Mouse (Mus musculus) G1E (cell line): ENCODE measurements at regions not wholly inside any gene's neighbourhood (a gene's known extent, or its start where the extent isn't known, plus 50 kb on each side); places are given as distances from the start of the nearest gene placed in this dataset.
A peak's percentile ranks its signal among the peaks of the same experiment; 100 is the strongest.

Source experiments
- ATAC-seq: 2 replicates; pipeline ENCODE4 v1.8.0; 2016; ENCODE audit warnings: mild to moderate bottlenecking; ENCODE audit not compliant: insufficient number of reproducible peaks, poor library complexity, low FRiP score, severe bottlenecking; ENCODE audit errors: extremely low read depth
- DNase-seq: peaks from one replicate; pipeline ENCODE4 v3.0.0; 2012; ENCODE audit warnings: low spot score
- H3K27me3 ChIP-seq: 2 replicates; pipeline ENCODE4 v1.6.1; 2012; ENCODE audit warnings: mild to moderate bottlenecking, low read length, inconsistent platforms; ENCODE audit not compliant: insufficient read depth
- H3K36me3 ChIP-seq: replicated peaks from 2 replicates; pipeline ENCODE3; 2012; ENCODE audit warnings: mild to moderate bottlenecking, inconsistent platforms
- H3K4me1 ChIP-seq: 2 replicates; pipeline ENCODE4 v1.6.1; 2012; ENCODE audit warnings: low read depth, low read length, inconsistent platforms, mixed read lengths; ENCODE audit not compliant: insufficient read depth
- H3K4me3 ChIP-seq: 2 replicates; pipeline ENCODE4 v1.5.1; 2012; ENCODE audit warnings: low read depth, mild to moderate bottlenecking, inconsistent platforms, low read length, moderate library complexity, mixed read lengths
- H3K9me3 ChIP-seq: replicated peaks from 2 replicates; pipeline ENCODE4 v1.6.1; 2012; ENCODE audit warnings: inconsistent platforms
- CTCF ChIP-seq: IDR thresholded peaks from 2 replicates; pipeline ENCODE4 v1.5.1; 2012; ENCODE audit warnings: low read depth, low read length, inconsistent platforms, mixed read lengths
- GATA1 ChIP-seq: IDR thresholded peaks from 2 replicates; pipeline ENCODE4 v1.6.1; 2012; ENCODE audit warnings: borderline replicate concordance, low read length, inconsistent platforms, mixed read lengths
- GATA2 ChIP-seq: IDR thresholded peaks from 2 replicates; pipeline ENCODE4 v1.6.1; 2012; ENCODE audit warnings: low read depth, low read length, inconsistent platforms, borderline replicate concordance
- POLR2AphosphoS5 ChIP-seq: IDR thresholded peaks from 2 replicates; pipeline ENCODE4 v1.6.1; 2012; ENCODE audit warnings: low read depth, low read length, inconsistent platforms; ENCODE audit not compliant: insufficient replicate concordance
- TAL1 ChIP-seq: conservative IDR thresholded peaks from 2 replicates; pipeline ENCODE4 v1.6.1; 2012; ENCODE audit warnings: low read depth, low read length, inconsistent platforms, mixed read lengths

GRCm38 (mm10) chr4:71489788-71490187, 268.0 kb downstream of the Gm11232 start:
- DNase-seq (no peak), ATAC-seq (no peak)
- Histone ChIP-seq H3K36me3 (no peaks in the 10 kb centered on the region), H3K4me3 (no peak overlapping the region), H3K27me3 (no peaks in the 10 kb centered on the region), H3K9me3 (no peaks in the 10 kb centered on the region), H3K4me1 (no peaks in the 10 kb centered on the region)
- no peak for TF ChIP-seq GATA1
- TF ChIP-seq TAL1 = no peak
- TF ChIP-seq CTCF = no peak
- TF ChIP-seq GATA2 = no peak
- no peak for TF ChIP-seq POLR2AphosphoS5

GRCm38 (mm10) chr4:71488663-71489161, 269.1 kb downstream of the Gm11232 start:
- H3K9me3 ChIP-seq = no peaks in the 10 kb centered on the region
- TF ChIP-seq GATA1 (no peak), TAL1 (no peak), POLR2AphosphoS5 (no peak), GATA2 (no peak), CTCF (no peak)
- no peaks in the 10 kb centered on the region for H3K36me3 ChIP-seq
- no peaks in the 10 kb centered on the region for H3K27me3 ChIP-seq
- H3K4me1 ChIP-seq = no peaks in the 10 kb centered on the region
- ATAC-seq (0 out of 2 replicates have a peak, but pooled peaks have one; percentile 15), DNase-seq (no peak)
- H3K4me3 ChIP-seq = no peak overlapping the region

GRCm38 (mm10) chr4:71488059-71488458, 269.7 kb downstream of the Gm11232 start:
- DNase-seq = no peak
- ATAC-seq = no peak
- no peak for TF ChIP-seq GATA1
- no peak for TF ChIP-seq CTCF
- no peak for TF ChIP-seq POLR2AphosphoS5
- no peak for TF ChIP-seq GATA2
- no peak for TF ChIP-seq TAL1
- no peaks in the 10 kb centered on the region for H3K4me1 ChIP-seq
- no peak overlapping the region for H3K4me3 ChIP-seq
- H3K36me3 ChIP-seq = no peaks in the 10 kb centered on the region
- H3K9me3 ChIP-seq = no peaks in the 10 kb centered on the region
- H3K27me3 ChIP-seq = no peaks in the 10 kb centered on the region

GRCm38 (mm10) chr4:71480960-71481359, 276.8 kb downstream of the Gm11232 start:
- Histone ChIP-seq H3K4me3 (no peak overlapping the region), H3K36me3 (no peaks in the 10 kb centered on the region), H3K9me3 (no peaks in the 10 kb centered on the region), H3K27me3 (no peaks in the 10 kb centered on the region), H3K4me1 (no peaks in the 10 kb centered on the region)
- no peak for TF ChIP-seq GATA1
- no peak for TF ChIP-seq POLR2AphosphoS5
- TF ChIP-seq TAL1 = no peak
- DNase-seq = no peak
- no peak for ATAC-seq

- DNase-seq (no peak), ATAC-seq (no peak)
- no peak for TF ChIP-seq CTCF
- TF ChIP-seq GATA2 = no peak
- TF ChIP-seq GATA1 = no peak
- no peak for TF ChIP-seq POLR2AphosphoS5
- no peak for TF ChIP-seq TAL1
- H3K36me3 ChIP-seq = no peaks in the 10 kb centered on the region
- H3K4me1 ChIP-seq = no peaks in the 10 kb centered on the region
- H3K9me3 ChIP-seq = no peaks in the 10 kb centered on the region
- no peaks in the 10 kb centered on the region for H3K27me3 ChIP-seq
- no peak overlapping the region for H3K4me3 ChIP-seq
Measured at GRCm38 (mm10) chr4:71470580-71470979, 287.2 kb downstream of the Gm11232 start.

- Histone ChIP-seq H3K4me1 (no peaks in the 10 kb centered on the region), H3K4me3 (no peak overlapping the region), H3K36me3 (no peaks in the 10 kb centered on the region), H3K9me3 (peaks cover 11% of the 10 kb centered on the region), H3K27me3 (no peaks in the 10 kb centered on the region)
- TF ChIP-seq TAL1 = no peak
- DNase-seq (no peak), ATAC-seq (no peak)
Measured at GRCm38 (mm10) chr4:71454811-71455210, 303.0 kb downstream of the Gm11232 start.

- no peaks in the 10 kb centered on the region for H3K4me1 ChIP-seq
- no peaks in the 10 kb centered on the region for H3K27me3 ChIP-seq
- H3K36me3 ChIP-seq = no peaks in the 10 kb centered on the region
- ATAC-seq (no peak), DNase-seq (no peak)
- peaks cover 14% of the 10 kb centered on the region for H3K9me3 ChIP-seq
- no peak for TF ChIP-seq CTCF
- TF ChIP-seq POLR2AphosphoS5 = no peak
- no peak for TF ChIP-seq TAL1
- no peak for TF ChIP-seq GATA2
- TF ChIP-seq GATA1 = no peak
- no peak overlapping the region for H3K4me3 ChIP-seq
Measured at GRCm38 (mm10) chr4:71453499-71453898, 304.3 kb downstream of the Gm11232 start.
